Mouse (Mus musculus): Measurements from ENCODE around the gene Hebp1. TPM values are rescaled to one million over a fixed set of nuclear protein-coding genes. Genes with fewer than 3 reads are reported as not detected.

Gene Hebp1
- 13.9 and 16.0 TPM in 2 replicates for polyA plus RNA-seq (2012; rRNA removed)

GRCm38 (mm10) chr6:135197921-135198532, at the start of gene Hebp1, which contains the start of gene Fam234b:
Gene Hebp1 (minus strand): TSS chr6:135198022.
Gene Fam234b (plus strand): TSS chr6:135197977.

GRCm38 (mm10) chr6:135118183-135118582, 79.6 kb downstream of the Hebp1 start, which contains the start of gene Gprc5d:
Gene Gprc5d (minus strand): TSS chr6:135118283.

Other genes with a start within 250 kb of the Hebp1 start
- 3.0 and 3.4 TPM in 2 replicates for gene Apold1, start 216.3 kb downstream of the Hebp1 start, polyA plus RNA-seq (2012; rRNA removed)
- 79.9 and 80.3 TPM in 2 replicates for gene Ddx47, start 186.4 kb downstream of the Hebp1 start, polyA plus RNA-seq (2012; rRNA removed)
- gene Gprc5a, start 132.4 kb downstream of the Hebp1 start, polyA plus RNA-seq (2012; rRNA removed): 0.13 and 1.3 TPM in 2 replicates
- gene Gprc5d, start 79.7 kb downstream of the Hebp1 start, polyA plus RNA-seq (2012; rRNA removed): 0.07 and 0.09 TPM in 2 replicates
- 89.2 and 93.3 TPM in 2 replicates for gene Fam234b, start within 50 bp of the Hebp1 start, polyA plus RNA-seq (2012; rRNA removed)
- 0.07 and 0.26 TPM in 2 replicates for gene Gsg1, start 56.3 kb upstream of the Hebp1 start, polyA plus RNA-seq (2012; rRNA removed)
- gene Pbp2, start 112.4 kb upstream of the Hebp1 start, polyA plus RNA-seq (2012; rRNA removed): 0.08 and 0.36 TPM in 2 replicates
- 19.0 and 47.0 TPM in 2 replicates for gene Emp1, start 164.5 kb upstream of the Hebp1 start, polyA plus RNA-seq (2012; rRNA removed)

Measured in central nervous system, embryonic 18 days (tissue).